7 mouse cellular contexts compared by ENCODE assay signal in the genomic region with DNA sequence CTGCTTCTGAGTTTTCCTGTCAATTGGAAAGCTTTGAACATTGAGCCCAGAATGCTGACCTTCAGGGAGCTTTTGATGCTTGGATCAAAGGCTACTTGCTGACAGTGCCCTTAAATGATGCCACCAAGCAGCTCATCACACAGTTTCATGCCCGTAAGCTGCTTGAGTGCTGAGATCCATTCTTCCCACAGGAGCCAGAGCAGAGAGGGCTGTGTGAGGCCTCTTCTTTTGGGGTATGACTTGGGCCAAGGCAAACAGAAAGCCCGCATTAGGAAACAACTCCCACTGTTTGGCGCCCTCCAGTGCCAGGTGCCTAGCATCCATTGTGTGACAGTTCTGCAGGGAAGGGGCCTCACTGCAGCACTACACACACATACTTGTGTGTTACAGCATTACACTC.
DNase-seq lines count a peak whose midpoint lies in the region; ATAC-seq and TF ChIP-seq lines count a peak whose summit lies in the region.

No protein-coding gene starts in this region.

- peak; percentile 53 for TF ChIP-seq CTCF in kidney, postnatal 0 days (IDR thresholded peaks at IDR 0.05; ENCODE audit: low read depth)
- peak; percentile 31 to 65 (median 60); a peak in 5 of 6 replicates for TF ChIP-seq CTCF in MEL (IDR thresholded peaks at IDR 0.05 in 2 of 3, conservative IDR thresholded peaks at IDR 0.05 in 1 of 3; ENCODE audit: control insufficient read depth in 1 of 3, insufficient read depth in 1 of 3, low read depth in 2 of 3, low read length in 3 of 3, poor library complexity in 1 of 3, severe bottlenecking in 1 of 3)

- ATAC-seq in kidney, postnatal 0 days (replicated peaks; ENCODE audit: low FRiP score, low read depth), result no peak

- H3K27me3 ChIP-seq in kidney, postnatal 0 days (ENCODE audit: insufficient read depth, low read length), result no peaks in the 10 kb centered on the region
- H3K27me3 ChIP-seq in MEL (ENCODE audit: control insufficient read depth in 1 of 2, insufficient read depth in 2 of 2, low read length in 2 of 2), result no peaks in the 10 kb centered on the region

- H3K36me3 ChIP-seq in kidney, postnatal 0 days (ENCODE audit: insufficient read depth, low read length), result no peaks in the 10 kb centered on the region
- H3K36me3 ChIP-seq in MEL (ENCODE audit: control insufficient read depth in 1 of 2, insufficient read depth in 2 of 2, low read length in 2 of 2), result no peaks in the 10 kb centered on the region

- TF ChIP-seq EP300 in MEL (IDR thresholded peaks at IDR 0.05; ENCODE audit: low read depth in 1 of 2, low read length in 2 of 2), result no peak

- H3K4me3 ChIP-seq in kidney, postnatal 0 days (replicated peaks; ENCODE audit: low read depth, low read length), result no peak overlapping the region
- H3K4me3 ChIP-seq in MEL (ENCODE audit: control insufficient read depth in 1 of 2, insufficient read depth in 1 of 2, low read depth in 2 of 2, low read length in 2 of 2), result no peak overlapping the region

- WGBS in kidney, postnatal 0 days, result 65% methylated on average over 3 of the region's 3 CpGs

- H3K27ac ChIP-seq in kidney, postnatal 0 days, result no peak overlapping the region
- no peak overlapping the region for H3K27ac ChIP-seq in MEL (ENCODE audit: control insufficient read depth, low read depth, low read length)

- H3K9ac ChIP-seq in kidney, postnatal 0 days (ENCODE audit: low read depth, low read length), result no peak overlapping the region
- no peak overlapping the region for H3K9ac ChIP-seq in MEL (ENCODE audit: control insufficient read depth, low read depth, low read length, poor library complexity, severe bottlenecking)

- H3K9me3 ChIP-seq in kidney, postnatal 0 days (replicated peaks; ENCODE audit: low read length), result no peaks in the 10 kb centered on the region
- no peaks in the 10 kb centered on the region for H3K9me3 ChIP-seq in MEL (replicated peaks; ENCODE audit: insufficient read depth, low read length)

- H3K79me2 ChIP-seq in MEL (ENCODE audit: control insufficient read depth, insufficient read depth, low read length, poor library complexity), result no peaks in the 10 kb centered on the region

- peak; percentile 61 for TF ChIP-seq RAD21 in MEL (IDR thresholded peaks at IDR 0.05; ENCODE audit: low read depth, low read length)

- H3K4me2 ChIP-seq in kidney, postnatal 0 days (ENCODE audit: low read length), result no peak overlapping the region

- TF ChIP-seq POLR2A in MEL (IDR thresholded peaks at IDR 0.05; ENCODE audit: control insufficient read depth in 1 of 2, insufficient read depth in 1 of 2, low read depth in 1 of 2, low read length in 2 of 2, poor library complexity in 1 of 2), result no peak

- no peak for DNase-seq in kidney, postnatal 0 days (ENCODE audit: low spot score)
- DNase-seq in kidney, adult 11 months, result no peak
- peak; percentile 39 for DNase-seq in MEL (ENCODE audit: low read depth, low spot score)
- peak; percentile 46 for DNase-seq in brain, adult 2 months (ENCODE audit: low read depth, low spot score)
- DNase-seq in lung, postnatal 36 days, result peak; percentile 22
- no peak for DNase-seq in testis, postnatal 10 days (ENCODE audit: low spot score)
- DNase-seq in gastrocnemius, adult 8-10 months (ENCODE audit: low spot score in 2 of 2), result no peak

- H3K4me1 ChIP-seq in kidney, postnatal 0 days (replicated peaks; ENCODE audit: insufficient read depth, low read length), result 0 out of 2 replicates have a peak, but pooled peaks cover 3% of the 10 kb centered on the region
- no peaks in the 10 kb centered on the region for H3K4me1 ChIP-seq in MEL (ENCODE audit: control insufficient read depth in 1 of 2, insufficient read depth in 2 of 2, low read length in 2 of 2)

TF ChIP-seq in MEL, 35 proteins besides CTCF, POLR2A, EP300 and RAD21:
- peak; percentile 58 for TF ChIP-seq SMC3 (IDR thresholded peaks at IDR 0.05; ENCODE audit: low read depth, low read length)
- TF ChIP-seq NELFE (IDR thresholded peaks at IDR 0.05; ENCODE audit: low read depth, low read length), result no peak
- peak; percentile 45; the same call in 1 of the 2 replicates for TF ChIP-seq ZC3H11A (IDR thresholded peaks at IDR 0.05; ENCODE audit: low read depth, low read length)
TF ChIP-seq in MEL: peak in this region for 2.

Comparison
In these comparisons a context has a peak if more than half of its experiments do, and no peak if none do; other contexts are left out.
1. DNase-seq: peak in MEL (single experiment), brain, adult 2 months (single experiment) and lung, postnatal 36 days (single experiment); none in kidney, postnatal 0 days (single experiment), kidney, adult 11 months (single experiment), testis, postnatal 10 days (single experiment) and gastrocnemius, adult 8-10 months (0 of 2).